Mouse (Mus musculus): ENCODE data around the gene Exd1.

DNA sequence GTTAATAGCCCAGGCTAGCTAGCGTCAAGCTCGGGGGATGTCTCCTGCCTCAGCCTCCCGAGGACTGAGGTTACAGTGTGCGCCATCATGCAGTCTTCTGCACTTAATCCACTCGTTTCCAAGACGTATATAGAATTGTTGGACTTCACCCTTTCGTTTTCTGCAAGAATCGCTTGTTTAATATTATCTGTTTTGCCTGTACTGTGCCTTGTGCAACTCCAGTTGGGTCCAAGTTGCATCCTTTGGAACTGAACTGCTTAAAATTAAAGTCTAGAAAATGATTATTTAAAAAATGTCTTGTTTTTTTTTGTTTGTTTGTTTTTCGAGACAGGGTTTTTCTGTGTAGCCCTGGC lies 69.1 kb downstream of the Exd1 start:
- TF ChIP-seq RAD21 (IDR thresholded peaks at IDR 0.05; ENCODE audit: low read depth, low read length) (no peak), EP300 (IDR thresholded peaks at IDR 0.05; ENCODE audit: low read depth in 1 of 2, low read length in 2 of 2) (no peak)

Measured in MEL (cell line).